Mouse (Mus musculus) lung, adult 2 months (tissue): ENCODE data around the gene Sbk3.

ENCODE experiments used
- CTCF ChIP-seq: fragments of 200-500 bp; IDR thresholded peaks from 2 replicates; pipeline ENCODE4 v1.5.1; 2011; ENCODE audit warnings: mild to moderate bottlenecking, low read length, control low read depth; ENCODE audit not compliant: insufficient read depth
- POLR2A ChIP-seq: fragments of 200-500 bp; IDR thresholded peaks from 2 replicates; pipeline ENCODE4 v1.6.1; 2011; ENCODE audit warnings: low read depth, mild to moderate bottlenecking, control low read depth, low read length, borderline replicate concordance; ENCODE audit errors: extremely low read depth

DNA sequence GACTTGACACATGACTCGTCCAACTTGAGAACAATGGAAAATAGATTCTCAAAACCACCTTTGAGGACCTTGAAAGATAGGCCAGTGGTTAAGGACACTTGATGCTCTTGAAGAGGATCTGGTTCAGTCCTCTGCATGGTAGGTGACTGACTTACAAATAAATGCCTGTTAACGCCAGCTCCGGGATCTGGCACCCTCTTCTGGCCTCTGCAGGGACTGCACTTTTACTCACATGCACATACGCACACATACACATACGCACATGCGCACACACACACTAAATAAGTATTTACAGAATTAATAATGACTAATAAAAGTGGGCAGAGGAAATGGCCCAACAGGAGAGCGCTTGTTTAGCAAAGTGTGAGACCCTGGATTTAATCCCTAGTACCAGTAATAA, 5.9 kb upstream of the Sbk3 start:
- TF ChIP-seq CTCF, result peak; percentile 16; the same call in 1 of the 2 replicates
- TF ChIP-seq POLR2A, result no peak
